Mouse (Mus musculus) ES-E14 (cell line): ENCODE measurements around the gene Upk1b. TPM values are rescaled to one million over a fixed set of nuclear protein-coding genes. Genes with fewer than 3 reads are reported as not detected.

ENCODE experiments used
- DNase-seq: peaks from one replicate; pipeline ENCODE4 v3.0.0-alpha.2; 2013; ENCODE audit warnings: low read depth, low spot score
- H3K27ac ChIP-seq: 2 replicates; pipeline ENCODE4 v1.5.1; 2012; ENCODE audit warnings: low read depth, mild to moderate bottlenecking, low read length, moderate library complexity, mixed read lengths; ENCODE audit not compliant: poor library complexity, insufficient read depth, severe bottlenecking
- H3K36me3 ChIP-seq: 2 replicates; pipeline ENCODE4 v1.6.1; 2012; ENCODE audit warnings: mild to moderate bottlenecking, low read length, moderate library complexity, mixed read lengths; ENCODE audit not compliant: control insufficient read depth, poor library complexity, insufficient read depth, severe bottlenecking
- H3K4me1 ChIP-seq, 2 experiments: fragments of 150-350 bp in 1 of 2; sonication (generic) in 1 of 2; 2 replicates each; pipeline ENCODE4 v1.6.1; 2012; ENCODE audit warnings: low read length in 2 of 2, mild to moderate bottlenecking in 1 of 2, mixed read lengths in 1 of 2; ENCODE audit not compliant: control insufficient read depth in 2 of 2, insufficient read depth in 2 of 2, poor library complexity in 1 of 2
- H3K4me3 ChIP-seq, 2 experiments: fragments of 150-350 bp in 1 of 2; sonication (generic) in 1 of 2; 2 replicates each; pipeline ENCODE4 v1.5.1; 2012; ENCODE audit warnings: low read length in 2 of 2, low read depth in 1 of 2, mild to moderate bottlenecking in 1 of 2, mixed read lengths in 1 of 2; ENCODE audit not compliant: insufficient read depth in 1 of 2, poor library complexity in 1 of 2, severe bottlenecking in 1 of 2
- H3K9ac ChIP-seq: 2 replicates; pipeline ENCODE4 v1.6.1; 2012; ENCODE audit warnings: low read depth, mild to moderate bottlenecking, low read length, mixed read lengths; ENCODE audit not compliant: poor library complexity, insufficient read depth, severe bottlenecking
- H3K9me3 ChIP-seq: fragments of 150-350 bp; sonication (generic); 2 replicates; pipeline ENCODE4 v1.6.1; 2012; ENCODE audit warnings: low read depth, mild to moderate bottlenecking, low read length; ENCODE audit not compliant: control insufficient read depth, insufficient read depth
- CHD2 ChIP-seq: IDR thresholded peaks from 2 replicates; pipeline ENCODE4 v1.6.1; 2014; ENCODE audit warnings: mild to moderate bottlenecking, low read depth, low read length, inconsistent platforms
- HCFC1 ChIP-seq: IDR thresholded peaks from 2 replicates; pipeline ENCODE4 v1.6.1; 2012; ENCODE audit warnings: low read length, inconsistent platforms, borderline replicate concordance; ENCODE audit not compliant: insufficient read depth
- MAFK ChIP-seq: IDR thresholded peaks from 2 replicates; pipeline ENCODE4 v1.6.1; 2014; ENCODE audit warnings: mild to moderate bottlenecking, low read depth, low read length, inconsistent platforms; ENCODE audit not compliant: insufficient read depth
- ZC3H11A ChIP-seq: IDR thresholded peaks from 2 replicates; pipeline ENCODE4 v1.6.1; 2012; ENCODE audit warnings: low read depth, mild to moderate bottlenecking, inconsistent platforms, low read length, borderline replicate concordance
- ZNF384 ChIP-seq: IDR thresholded peaks from 2 replicates; pipeline ENCODE4 v1.6.1; 2012; ENCODE audit warnings: low read depth, low read length, inconsistent platforms
- in situ Hi-C, 2 experiments: fragments of 600-800 bp; cut with MboI; formaldehyde crosslinking; loops; one replicate each; pipeline ENCODE4 v1.15.1; 2025; ENCODE audit warnings: low sequenced_read_pairs in 2 of 2, inconsistent platforms in 1 of 2; ENCODE audit not compliant: unreplicated experiment in 2 of 2
- total RNA-seq: library from RNA; depleted of rRNA; stranded (reverse); fragments of 300-350 nt; gene quantifications from 2 replicates; pipeline ENCODE4 v1.2.3, GENCODE M21; 2012

The Upk1b gene
- total RNA-seq, 1 experiment, result 0.85 TPM

DNA sequence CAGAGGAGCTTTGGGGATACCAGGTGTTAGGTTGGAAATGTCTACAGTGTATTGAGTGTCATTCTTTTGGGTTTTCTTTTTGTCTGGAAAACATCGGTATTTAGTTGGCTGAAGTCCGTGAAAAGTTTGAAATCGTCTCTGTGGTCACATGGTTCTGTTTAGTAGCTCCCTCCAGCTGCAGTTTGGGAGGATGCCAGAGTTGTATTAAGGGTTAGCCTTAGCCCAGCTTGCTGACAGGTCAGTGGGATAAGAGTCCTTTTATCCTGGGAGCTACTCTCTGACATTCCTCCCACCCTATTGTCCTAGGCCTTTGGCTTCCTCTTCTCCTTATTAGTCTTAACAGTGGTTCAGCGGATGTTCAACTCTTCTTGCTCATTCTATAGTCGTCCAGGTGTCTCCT, 38.2 kb downstream of the Upk1b start:
- Histone ChIP-seq H3K4me1 (no peaks in the 10 kb centered on the region), H3K4me3 (no peak overlapping the region), H3K9ac (no peak overlapping the region), H3K27ac (no peak overlapping the region), H3K36me3 (peaks cover 2% of the 10 kb centered on the region; the same call in 1 of the 2 replicates), H3K9me3 (no peaks in the 10 kb centered on the region)
- DNase-seq, result no peak
- TF ChIP-seq MAFK (no peak), ZNF384 (no peak), ZC3H11A (no peak), CHD2 (no peak), HCFC1 (no peak)
- in situ Hi-C loops, result no loop called here

DNA sequence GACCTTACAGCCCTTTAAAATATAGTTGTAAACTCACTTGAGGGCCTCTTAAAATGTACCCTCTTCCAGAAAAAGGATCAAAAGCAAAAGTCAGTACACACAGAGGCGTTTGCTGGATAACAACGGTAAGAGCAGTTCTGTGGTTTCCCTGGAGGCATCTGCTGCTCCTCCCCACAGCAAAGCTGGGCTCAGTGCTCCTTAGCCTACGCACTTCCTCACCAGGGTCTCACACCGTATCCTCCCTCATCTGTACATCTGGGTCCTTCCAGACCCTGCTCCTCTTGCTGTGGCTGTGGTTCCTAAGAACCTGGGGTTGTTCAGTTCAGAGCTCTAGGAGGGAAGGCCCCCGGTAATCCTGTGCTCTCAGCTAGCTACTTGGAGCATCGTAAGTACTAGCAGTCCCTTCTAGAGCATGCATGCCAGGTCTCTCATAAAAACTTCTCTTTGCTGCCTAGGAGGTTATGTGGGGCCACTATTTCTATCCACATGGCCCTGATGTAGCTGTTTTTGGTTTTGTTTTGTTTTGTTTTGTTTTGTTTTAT, 39.2 kb downstream of the Upk1b start:
- Histone ChIP-seq H3K4me1 (no peaks in the 10 kb centered on the region), H3K27ac (no peak overlapping the region), H3K4me3 (no peak overlapping the region), H3K9me3 (no peaks in the 10 kb centered on the region), H3K9ac (no peak overlapping the region), H3K36me3 (peaks cover 2% of the 10 kb centered on the region; the same call in 1 of the 2 replicates)
- in situ Hi-C loops, result no loop called here
- TF ChIP-seq ZC3H11A (no peak), CHD2 (no peak), ZNF384 (no peak), HCFC1 (no peak), MAFK (no peak)
- DNase-seq, result no peak

- no peak for DNase-seq
- H3K27ac ChIP-seq, result no peak overlapping the region
- peaks cover 2% of the 10 kb centered on the region; the same call in 1 of the 2 replicates for H3K36me3 ChIP-seq
- H3K9ac ChIP-seq, result no peak overlapping the region
- in situ Hi-C loops, result no loop called here
- H3K9me3 ChIP-seq, result no peaks in the 10 kb centered on the region
- TF ChIP-seq ZNF384 (no peak), ZC3H11A (no peak), CHD2 (no peak), HCFC1 (no peak), MAFK (no peak)
- no peaks in the 10 kb centered on the region for H3K4me1 ChIP-seq
- no peak overlapping the region for H3K4me3 ChIP-seq
Observed at GRCm38 (mm10) chr16:38760239-38760638, 39.9 kb downstream of the Upk1b start.

DNA sequence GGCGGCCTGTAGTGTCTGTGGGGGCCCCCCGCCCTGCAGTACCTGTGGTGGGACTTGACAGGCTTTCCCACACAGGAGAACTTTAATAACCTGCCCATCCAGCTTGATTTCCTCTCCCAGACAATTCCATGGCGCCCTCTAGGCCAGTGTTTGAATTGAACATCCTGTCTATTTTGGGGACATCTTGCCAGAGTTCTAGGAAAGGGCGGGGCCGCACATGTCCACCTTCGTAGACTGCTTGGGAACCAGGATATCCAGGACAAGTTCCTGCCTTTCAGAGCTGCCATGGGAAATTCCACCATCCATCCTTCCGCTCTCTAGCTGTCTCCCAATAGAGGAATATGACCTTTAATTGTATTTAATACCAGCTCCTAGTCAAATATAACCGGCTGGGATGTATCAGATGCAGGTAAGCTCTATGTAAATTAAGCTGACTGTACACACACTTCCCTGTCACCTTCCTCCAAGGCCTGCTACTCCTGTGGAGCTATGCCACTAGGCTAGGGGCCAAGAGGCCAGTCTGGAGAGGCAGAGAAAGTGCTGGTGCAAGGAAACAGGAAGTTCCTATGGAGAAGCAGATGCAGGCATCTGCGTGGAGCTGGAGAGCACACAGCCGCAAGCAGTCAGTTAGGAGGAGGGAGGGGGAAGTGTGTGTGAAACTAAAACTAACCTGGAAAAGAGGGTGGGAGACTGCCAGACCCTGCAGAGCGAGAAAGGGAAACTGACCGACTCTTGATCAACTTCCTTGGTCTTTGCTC, 41.8 kb downstream of the Upk1b start:
- Histone ChIP-seq H3K4me1 (no peaks in the 10 kb centered on the region), H3K9me3 (no peaks in the 10 kb centered on the region), H3K9ac (no peak overlapping the region), H3K27ac (no peak overlapping the region), H3K4me3 (no peak overlapping the region), H3K36me3 (peaks cover 2% of the 10 kb centered on the region; the same call in 1 of the 2 replicates)
- in situ Hi-C loops, result no loop called here
- TF ChIP-seq ZNF384 (no peak), HCFC1 (no peak), ZC3H11A (no peak), MAFK (no peak), CHD2 (no peak)
- DNase-seq, result no peak
